Mouse (Mus musculus) thymus, adult 18-20 months (tissue): ENCODE data around the gene Il4.
"Not testable (repeated sequence)": the region's sequence is repeated elsewhere in the genome, so short reads cannot be mapped to it uniquely, and the experiment has no call there.

Experiments
- DNase-seq, 2 experiments: peaks; one replicate each; pipeline ENCODE4 v3.0.0; 2022; ENCODE audit warnings: mixed read lengths in 2 of 2

Il4 gene

DNA sequence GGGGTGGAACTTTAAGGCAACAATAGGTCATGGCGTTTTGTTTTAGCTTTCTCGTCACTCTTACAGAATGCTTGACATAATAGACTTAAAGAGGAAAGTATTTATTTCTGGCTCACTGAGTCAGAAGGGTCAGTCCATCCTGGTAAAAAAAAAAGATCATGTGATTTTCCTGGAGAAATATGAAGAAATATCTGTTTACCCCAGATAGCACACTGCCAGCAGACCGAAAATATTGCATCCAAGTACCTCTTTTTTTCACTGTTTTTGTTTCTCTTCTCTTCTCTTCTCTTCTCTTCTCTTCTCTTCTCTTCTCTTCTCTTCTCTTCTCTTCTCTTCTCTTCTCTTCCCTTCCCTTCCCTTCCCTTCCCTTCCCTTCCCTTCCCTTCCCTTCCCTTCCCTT lies 58.5 kb downstream of the Il4 start:
- DNase-seq = not testable (repeated sequence)

- not testable (repeated sequence) for DNase-seq
Observed at GRCm38 (mm10) chr11:53557992-53558391, 60.5 kb downstream of the Il4 start.

DNA sequence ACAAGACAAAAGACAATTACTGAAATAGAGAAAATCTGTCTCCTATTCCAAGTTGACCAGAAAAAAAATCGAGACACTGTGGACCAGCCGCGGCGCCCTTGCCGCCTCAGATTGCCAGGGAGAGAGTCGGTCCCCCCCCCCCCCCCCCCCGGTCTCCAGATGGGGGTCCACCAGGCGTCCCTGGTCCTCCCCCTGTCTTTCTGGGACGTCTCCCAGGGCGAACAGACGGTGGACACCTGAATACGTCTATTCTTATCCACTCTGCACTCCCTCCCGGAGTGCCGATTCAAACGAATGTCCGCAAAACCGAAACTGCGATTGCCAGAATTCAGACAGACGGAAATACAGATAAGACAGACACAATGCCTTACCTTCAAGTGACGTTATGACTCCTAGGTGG lies 61.9 kb downstream of the Il4 start:
- DNase-seq = not testable (repeated sequence)
